Mouse (Mus musculus): ENCODE measurements around the gene Abat.

DNA sequence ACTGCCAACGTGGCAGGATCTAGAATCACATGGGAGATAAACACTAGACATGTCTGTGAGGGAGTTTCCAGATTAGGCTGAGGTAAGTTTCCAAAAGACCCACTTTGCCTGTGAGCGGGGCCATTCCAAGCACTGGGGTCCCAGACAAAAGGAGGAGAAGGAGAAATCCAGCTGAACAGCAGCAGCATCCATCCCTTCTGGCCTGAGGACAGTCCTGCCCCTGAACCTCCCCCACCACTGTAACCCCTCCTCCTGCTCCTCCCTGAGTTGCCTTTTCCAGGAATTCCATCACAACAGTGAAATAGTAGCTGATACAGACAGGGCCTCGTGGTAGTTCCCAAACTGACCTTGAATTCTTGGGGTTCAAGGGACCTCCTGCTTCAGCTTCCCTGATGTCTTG, 63.7 kb downstream of the Abat start:
- TF ChIP-seq POLR2A (IDR thresholded peaks at IDR 0.05; ENCODE audit: borderline replicate concordance, extremely low read depth, low read depth, low read length): no peak
- no peak for TF ChIP-seq CTCF (IDR thresholded peaks at IDR 0.05; ENCODE audit: insufficient read depth, low read length)
